Mouse (Mus musculus) CD4-positive, CD25-positive, alpha-beta regulatory T cell, adult 4 months (primary cell): Measurements from ENCODE around the gene Pfkp. TPM values are rescaled to one million over a fixed set of nuclear protein-coding genes. Genes with fewer than 3 reads are reported as not detected.

ENCODE experiments used
- ATAC-seq: one replicate; pipeline ENCODE4 v1.8.0; 2017
- polyA plus RNA-seq, 2 experiments: library from polyadenylated mRNA; unstranded; fragments of 100-300 nt; shearing (Covaris generic); gene quantifications; one replicate each; pipeline ENCODE4 v1.2.1; 2017

The Pfkp gene
- polyA plus RNA-seq, 2 experiments from 2014 or later, result 124 to 178 TPM

DNA sequence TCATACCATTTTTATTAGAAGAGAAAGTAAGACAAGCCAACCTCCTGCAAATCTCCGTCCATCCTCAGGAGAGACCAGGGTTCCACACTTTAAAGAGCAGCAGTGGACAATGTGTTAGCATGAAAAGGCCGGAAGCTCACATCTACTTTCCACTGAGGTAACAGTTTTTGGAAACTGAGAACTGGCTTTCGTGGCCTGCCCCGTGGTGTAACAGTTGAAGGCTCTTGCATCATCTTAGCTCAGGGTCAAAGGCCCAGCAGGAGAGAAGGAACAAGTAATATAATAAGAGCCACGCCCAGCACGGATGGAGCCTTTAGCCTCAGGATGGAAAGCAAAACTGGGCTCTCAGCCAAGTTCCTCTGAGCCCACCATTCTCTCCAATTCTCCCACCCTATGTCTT is 12.1 kb downstream of the Pfkp start:
- ATAC-seq, result no peak

DNA sequence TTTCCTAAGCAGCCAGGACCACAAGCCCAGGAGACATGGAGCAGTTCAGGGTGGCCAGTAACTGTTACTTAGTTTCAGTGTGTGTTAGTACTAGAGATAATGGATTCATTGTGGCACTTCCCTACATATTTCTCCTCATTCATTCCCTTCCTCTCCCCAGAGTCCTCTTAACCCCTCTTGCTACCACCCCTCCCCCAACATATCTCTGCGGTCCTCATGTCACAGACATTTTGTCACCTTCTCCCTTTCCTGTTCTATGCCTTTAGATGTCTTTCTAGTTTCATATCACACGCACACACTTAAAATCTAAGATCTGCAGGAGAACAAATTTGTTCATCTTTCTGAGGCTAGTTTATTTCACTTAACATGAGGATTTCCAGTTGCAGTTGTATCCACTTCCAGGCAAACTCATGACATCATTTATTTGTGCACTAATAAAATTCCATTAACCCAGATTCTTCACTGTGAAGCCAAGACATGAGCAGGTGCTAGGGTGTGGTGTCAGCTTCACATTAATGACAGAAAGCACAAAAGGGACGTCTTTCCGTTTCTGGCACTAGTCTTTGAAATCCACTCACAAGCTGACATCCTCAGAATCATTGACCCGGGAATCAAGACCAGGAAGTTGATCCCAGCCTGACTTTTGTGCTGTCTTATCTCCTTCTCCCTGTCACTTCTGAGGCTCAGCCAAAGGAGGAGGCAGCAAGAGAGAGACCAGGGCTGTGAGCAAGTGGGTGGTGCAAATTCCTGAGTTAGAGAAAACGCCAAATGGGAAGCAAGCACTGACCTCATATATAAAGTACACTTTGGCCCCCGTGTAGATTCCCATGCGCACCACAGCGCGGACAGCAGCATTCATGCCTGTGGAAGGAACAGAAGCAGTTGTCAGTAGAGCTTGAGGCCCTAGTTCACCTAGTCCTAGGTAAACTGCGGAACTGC is 13.2 kb downstream of the Pfkp start:
- ATAC-seq, result no peak

DNA sequence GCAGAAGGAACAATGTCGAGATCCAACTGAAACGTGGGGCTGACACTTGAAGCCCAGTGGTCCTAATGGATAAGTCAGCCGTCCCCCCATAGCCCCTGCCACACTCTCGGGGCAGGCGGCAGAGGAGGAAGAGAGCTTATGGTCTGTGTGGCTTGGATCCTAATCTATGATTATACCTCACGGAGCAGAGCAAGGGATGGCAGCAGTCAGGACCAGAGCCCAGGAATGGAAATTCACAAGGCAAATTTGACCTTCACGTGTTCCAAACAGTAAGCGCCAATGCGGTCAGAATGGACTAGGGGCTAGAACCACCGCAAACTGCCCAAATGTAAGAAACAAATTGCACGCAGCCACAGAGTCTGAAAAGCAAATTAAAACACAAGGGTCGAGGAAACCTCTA is 14.5 kb downstream of the Pfkp start:
- ATAC-seq, result no peak

DNA sequence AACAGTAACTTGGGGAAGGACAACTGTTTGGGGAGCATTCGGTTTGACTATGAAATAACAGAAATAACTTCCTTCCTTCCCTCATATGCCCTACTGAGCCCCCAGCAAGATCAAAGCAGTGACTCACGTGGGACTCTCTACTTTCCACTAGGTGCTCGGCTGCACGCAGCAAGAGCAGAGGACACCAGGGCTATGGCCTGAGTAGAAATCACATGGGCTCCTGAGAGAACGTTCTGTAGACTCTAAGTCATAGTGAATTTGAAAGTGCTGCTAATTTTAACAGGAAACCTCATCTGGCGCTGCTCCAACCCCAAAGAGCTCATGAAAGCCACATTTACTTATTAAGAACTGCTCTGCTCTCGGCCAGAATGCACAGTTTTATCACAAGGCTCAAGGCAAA is 15.1 kb downstream of the Pfkp start:
- peak; percentile 92 for ATAC-seq

DNA sequence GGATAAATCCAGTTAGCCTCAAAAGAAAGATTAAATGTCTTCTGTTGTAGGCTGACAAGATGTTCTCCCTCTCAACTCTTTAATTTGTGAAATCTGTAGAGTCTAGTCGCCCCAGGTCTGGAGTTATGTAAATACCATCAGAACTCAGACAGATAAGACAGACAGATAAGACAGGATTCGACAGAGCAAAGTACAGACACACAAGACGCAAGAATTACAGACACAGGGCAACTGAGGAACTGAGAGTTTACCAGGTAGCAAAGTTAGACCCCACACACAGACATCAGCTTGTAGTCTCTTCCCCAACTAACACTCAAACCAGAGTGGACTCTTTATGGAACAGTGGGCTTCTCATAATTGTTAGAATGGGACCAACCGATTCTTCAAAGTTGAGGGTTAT is 15.6 kb downstream of the Pfkp start:
- peak; percentile 2 for ATAC-seq

DNA sequence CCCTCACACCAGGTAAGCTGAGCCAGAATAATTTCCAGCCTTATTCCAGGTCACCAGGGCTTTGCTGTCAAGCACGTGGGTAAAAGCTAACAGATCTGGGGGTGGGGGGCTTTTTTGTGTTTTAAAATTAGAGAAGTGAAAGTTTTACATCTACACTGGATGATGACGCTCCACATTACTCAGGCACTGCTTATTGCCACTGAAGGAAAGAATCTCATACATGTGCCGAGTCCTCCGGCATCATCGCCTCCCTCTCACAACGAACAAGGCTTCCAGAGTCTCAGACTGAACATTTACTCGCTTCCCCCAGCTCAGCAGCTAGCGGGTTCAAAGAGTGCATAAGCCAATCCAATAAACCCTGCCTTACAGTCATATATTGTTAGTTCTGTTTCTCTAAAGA is 16.1 kb downstream of the Pfkp start:
- no peak for ATAC-seq

DNA sequence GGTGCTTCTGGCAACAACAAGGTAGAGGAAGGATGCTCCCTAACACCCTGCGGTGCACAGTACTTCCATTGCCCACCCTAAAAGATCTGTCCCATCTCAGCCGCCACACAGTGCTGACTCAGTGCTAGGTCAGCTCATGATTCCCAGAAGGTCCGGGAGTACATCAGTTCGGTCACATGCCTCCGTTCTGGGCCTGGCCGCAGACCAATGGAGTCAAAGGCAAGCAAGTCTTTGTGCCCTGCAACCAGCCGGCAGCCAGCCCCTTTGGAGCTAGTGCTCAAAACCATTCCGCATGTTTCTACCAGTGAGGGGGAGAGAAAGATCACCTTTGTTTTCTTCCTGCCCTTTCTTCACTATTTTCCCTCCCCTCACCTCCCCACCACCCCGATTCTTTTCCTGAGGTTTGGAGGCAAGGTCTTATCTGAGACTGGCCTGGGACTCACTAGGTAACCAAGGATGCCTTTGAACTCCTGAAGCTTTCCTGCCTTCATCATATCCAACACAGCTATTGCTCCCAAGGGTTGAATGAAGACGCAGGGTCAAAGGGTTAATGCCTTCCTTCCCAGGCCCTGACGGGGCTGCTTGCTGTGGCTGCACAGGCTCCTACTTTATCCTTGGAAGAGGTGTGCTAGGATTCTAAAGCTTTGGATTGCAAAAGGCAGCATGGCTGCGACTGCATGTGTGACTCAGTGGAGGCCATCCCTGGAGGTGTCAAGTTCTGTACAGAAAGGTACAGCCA is 16.6 kb downstream of the Pfkp start:
- ATAC-seq, result no peak

DNA sequence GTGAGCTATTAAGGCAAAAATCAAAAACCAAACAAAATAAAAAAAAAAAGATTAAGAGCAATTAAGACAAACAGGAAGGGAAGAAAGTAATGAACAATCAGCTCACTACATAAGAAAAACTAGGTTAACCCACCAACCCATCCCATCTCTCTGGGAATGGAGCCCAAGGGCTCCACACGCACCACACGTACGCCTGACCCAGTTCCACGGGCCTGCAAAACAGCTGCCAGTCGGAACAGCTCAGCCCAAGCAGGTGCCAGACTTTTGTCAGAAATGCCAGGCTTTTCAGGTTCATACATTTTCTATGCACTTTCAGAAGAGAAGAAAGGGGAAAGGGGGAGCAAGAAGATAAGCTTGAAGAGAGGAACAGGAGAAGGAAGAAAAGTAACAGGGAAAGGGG is 17.9 kb downstream of the Pfkp start:
- ATAC-seq, result no peak

DNA sequence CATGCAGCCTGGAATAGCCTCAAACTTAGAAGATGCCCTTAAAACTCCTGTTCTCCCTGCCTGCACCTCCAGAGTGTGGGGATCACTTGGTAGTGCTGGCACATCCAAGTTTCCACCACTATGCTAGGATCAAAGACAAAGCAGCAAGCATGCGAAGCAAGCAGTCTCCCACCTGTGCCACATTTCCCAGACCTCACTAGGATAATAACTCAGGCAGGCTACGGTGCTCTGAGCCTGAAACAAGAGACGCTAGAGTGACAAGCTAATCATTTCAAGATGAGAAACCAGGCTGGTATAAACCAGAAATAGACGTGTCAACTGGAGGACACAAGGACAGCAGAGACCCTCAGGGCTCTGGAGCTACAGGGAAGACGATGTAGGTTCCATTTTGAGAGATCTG is 18.6 kb downstream of the Pfkp start:
- no peak for ATAC-seq

DNA sequence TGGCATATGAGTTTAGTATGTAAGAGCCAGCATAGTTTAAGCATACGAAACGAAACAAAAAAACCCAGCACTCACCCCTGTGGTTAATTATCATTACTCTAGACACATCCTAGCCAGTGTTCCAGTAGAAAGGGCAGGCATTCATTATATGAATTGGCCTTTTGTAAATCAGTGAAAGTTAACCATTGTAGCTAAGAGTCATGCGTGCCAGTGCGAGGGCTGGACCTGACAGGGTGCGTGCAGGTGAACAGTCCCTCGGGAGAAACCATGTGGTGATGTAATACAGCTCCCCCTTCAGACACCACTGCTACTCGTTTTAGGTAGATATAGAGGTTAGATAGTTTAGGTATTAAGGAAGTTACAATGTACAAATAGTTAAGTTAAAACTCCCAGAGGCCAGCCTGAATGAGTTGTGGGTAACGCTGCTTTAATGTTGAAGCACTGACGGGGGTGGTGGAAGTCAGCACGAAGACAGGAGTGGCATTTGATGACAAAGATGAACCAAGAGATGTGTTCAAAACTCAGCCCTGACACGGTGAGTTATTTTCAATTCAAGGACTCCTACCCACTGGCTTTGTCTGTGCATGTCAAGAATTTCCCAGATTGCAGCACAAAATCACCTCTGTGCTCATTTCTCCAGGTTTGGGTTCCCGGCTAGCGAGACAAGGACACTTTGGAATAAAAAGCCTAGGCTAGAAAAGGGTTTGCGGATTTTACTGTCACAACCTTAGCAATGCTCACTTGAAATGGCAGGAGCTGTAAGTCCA is 19.4 kb downstream of the Pfkp start:
- no peak for ATAC-seq

DNA sequence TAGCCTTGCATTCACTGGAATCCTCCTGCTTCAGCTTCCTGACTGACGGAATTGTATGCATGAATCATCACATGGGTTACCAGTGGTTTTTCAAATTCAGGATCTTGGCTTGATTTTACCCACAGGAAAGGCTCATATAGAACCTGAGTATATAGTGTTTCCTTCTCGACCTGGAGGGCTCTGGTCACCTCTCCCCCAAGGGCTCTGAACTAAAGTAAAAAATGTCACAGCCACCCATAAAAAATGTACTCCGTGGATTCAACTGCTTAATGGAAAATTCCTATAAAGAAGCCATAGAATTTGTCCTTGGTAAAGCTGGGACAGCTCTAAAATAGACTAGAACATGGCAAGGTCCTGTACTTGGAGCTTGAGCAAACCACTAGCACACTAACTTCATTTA is 20.3 kb downstream of the Pfkp start:
- no peak for ATAC-seq

DNA sequence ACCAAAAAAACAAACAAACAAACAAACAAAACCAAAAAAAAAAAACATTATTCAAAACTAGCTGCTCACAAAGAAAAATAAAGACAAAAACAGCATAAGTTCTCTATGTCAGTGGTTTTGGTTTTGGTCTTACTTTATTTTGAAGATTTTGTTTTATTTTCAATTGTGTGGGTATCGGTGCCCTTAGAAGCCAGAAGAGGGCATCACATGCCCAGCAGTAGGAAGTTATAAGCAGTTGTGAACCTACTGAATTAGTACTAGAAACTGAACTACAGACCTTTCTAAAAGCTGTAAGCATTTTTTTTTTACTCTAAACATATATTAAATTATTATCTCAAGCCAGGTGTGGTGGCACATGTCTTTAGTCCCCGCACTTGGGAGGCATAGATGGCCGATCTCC is 21.2 kb downstream of the Pfkp start:
- ATAC-seq, result peak; percentile 75

DNA sequence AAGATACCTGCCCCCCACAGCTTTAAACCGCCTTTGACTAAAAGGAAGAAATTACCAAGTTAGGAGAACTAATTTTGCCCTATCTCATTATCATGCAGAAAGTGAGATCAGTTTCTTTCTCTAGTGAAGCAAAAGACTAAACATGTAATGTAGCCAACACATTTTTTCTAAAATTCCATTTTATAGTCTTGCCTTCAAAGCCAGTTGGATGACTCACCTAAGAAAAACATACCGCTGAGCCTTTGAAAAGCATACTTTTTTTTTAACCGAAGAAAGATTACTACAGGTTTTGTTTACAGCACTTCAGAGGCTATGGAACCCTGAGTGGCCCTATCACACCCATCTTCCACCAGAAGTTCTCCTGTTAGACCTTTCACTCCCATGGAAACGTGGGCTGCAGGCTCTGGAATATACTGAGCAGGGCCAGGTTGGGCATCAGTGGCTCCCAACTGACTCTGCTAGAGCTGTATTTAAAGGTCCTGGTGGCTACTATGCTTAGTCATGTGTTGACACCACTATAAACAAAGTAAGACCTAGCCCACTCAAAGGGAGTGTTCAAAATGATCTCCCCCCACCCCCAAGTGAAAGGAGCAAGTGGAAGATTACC is 22.0 kb downstream of the Pfkp start:
- ATAC-seq, result peak; percentile 36

DNA sequence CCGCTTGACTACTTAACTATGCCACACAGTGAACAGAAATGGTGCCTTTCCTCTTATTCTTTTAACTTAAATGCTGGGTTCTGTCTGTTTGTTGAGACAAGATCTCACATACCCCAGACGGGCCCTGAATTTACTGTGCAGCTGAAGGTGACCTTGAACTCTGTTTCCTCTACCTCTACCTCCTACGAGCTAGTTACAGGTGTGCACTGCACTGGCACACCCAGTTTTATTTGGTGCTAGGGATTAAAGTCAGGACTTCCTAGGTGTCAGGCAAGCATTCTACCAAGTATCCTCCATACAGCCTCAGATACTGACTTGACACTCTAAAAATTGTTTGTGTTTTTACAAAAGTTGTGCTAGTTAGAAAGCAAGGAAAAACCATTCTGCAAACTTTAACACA is 22.6 kb downstream of the Pfkp start:
- ATAC-seq, result no peak

DNA sequence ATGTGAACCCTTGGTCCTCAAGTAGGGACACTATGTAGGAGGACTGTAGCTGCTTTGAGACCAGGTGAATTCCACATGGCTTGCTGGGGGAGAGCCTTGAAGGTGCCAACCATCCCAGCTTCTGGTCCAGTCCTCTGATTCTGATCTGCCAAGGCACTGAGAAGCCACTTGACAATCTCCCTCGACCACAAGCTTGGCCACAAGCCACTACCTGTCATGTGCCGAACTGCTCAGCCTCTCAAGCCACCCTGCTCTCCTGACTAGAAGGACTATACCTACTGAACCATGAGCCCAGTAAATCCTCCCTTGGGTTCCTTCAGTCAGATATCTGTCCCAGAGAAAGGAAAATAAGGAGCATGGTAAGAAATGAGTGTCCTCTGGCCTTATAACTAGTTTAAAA is 24.0 kb downstream of the Pfkp start:
- no peak for ATAC-seq

DNA sequence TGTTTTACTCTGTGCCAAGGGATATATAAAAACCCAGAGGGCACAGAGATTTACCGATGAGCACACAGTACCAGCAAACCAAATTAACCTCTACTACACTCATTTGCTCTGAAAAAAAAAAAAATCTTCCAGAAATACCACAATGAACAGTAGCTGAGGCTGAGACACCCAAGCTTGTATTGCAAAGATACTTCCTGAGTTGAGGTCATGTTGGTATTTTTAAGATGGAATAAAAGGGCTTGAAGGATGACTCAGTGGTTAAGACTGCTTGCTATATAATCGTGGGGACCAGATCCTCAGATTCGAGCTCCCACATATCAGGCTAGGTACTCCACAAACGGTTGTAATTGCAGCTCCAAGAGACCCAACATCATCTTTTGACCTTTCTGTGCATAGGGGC is 24.5 kb downstream of the Pfkp start:
- ATAC-seq, result no peak

DNA sequence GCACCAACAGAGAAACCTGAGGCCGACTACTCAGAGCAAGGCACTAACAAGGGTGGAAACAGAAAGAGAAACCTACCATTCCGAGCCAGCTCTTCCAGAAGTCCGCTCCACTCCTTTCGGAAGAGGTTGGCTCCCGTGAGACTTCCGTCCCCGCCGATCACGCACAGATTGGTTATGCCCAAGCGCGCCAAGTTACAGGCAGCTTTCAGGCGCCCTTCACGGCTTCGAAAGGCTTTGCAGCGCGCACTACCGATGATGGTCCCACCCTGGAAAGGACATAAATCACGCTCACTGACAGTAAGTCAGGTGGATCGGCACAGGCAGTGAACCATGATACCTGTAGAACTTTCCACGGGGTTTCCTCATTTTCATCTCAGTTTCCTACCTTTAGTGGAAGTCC is 26.7 kb downstream of the Pfkp start:
- ATAC-seq, result no peak

DNA sequence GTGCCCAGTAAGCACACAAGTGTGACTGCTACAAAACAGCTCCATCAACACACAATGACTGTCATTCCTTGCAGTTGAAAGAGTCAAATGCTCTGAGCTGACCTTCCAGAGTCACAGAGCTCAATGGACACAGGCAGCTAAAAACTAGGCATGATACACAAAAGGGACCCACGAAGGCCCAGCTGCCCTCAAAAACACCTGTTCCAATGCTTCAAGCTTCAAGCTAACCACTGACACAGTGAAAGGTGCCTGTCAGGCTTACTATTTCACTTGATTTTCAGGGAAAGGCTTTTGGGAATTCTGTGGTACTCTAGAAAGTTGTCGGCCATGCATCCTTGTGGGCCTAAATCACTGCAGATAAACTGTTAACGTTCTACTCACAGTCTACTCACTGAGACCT is 28.3 kb downstream of the Pfkp start:
- ATAC-seq, result no peak

DNA sequence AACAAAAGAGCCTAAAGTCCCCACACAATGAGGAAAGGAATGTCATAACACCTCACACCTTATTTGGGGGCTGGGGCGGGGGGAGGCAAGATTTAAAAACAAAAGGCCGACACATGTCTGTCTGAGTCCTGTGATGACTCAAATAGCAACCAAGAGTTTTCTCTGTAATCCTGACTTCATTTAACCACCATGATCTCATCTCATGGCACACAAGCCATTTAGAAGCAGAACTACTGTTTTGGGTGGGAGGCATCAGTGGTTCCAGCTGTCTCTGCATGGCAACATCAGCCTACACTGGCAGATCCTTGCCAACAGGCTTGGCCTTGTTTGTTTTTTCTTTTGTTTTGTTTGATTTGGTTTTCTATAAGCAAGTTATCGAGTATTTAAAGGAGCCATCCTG is 29.9 kb downstream of the Pfkp start:
- ATAC-seq, result no peak

DNA sequence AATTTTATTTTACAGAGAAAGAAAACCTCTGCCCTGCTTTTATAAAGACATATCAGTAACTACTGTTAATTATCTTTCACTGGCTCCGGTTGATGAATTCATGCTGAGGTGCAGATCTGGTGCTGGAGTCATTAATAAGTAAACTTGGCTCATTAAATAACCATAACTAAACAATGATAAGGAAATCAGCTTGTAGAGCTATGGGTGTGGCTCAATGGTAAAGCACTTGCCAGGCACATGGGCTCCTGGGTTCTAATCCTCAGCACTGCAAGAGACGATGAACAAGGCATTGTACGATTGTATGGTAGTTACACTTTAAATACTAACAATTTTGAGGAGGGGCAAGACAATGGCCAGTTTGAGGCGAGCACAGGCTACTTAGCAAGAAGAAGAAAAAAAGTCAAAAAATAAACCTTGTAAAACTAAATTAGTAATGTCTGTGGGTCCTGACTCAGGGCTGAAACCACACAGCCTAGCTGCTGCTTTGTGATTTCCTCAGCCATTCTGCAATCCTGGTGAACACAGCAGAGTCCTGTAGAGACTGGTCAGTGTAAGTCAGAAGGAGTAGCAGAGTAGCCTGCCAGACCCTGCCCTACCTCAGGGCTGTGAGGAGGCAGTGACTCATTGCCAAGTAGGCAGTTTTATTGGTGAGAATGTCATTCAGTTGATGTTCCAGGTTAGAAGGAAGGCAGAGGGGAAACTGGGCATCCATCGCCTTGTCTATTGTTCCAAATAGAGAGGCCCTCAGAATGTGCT is 34.7 kb downstream of the Pfkp start:
- ATAC-seq, result no peak

DNA sequence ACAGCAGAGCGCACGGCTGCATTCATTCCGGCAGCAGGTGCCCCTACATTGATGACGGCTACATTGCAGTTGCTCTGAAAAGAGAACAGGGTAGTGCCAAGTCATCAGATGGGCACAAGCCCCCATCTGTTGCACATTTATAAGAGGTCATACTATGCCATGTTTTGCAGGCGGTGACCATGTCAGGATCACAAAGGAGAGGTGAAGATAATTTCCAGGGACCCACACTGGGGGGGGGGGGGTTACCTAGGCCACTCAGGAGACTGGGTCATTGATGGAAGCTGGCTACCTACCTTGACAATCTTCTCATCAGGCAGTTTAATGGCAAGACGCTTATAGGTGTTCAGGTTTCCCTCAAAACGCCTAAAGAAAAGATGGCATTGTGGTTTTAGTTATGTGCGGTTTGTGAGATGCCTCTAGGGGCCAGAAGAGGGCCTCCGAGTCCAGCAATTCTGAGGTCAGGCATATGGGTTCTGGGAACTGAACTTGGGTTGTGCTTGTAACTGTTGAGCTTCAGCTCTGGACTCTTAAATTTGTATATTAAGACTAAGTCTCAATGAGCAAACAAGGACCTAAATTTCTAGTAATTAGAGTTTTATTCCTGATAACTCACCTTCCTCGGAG is 45.7 kb downstream of the Pfkp start:
- ATAC-seq, result no peak

DNA sequence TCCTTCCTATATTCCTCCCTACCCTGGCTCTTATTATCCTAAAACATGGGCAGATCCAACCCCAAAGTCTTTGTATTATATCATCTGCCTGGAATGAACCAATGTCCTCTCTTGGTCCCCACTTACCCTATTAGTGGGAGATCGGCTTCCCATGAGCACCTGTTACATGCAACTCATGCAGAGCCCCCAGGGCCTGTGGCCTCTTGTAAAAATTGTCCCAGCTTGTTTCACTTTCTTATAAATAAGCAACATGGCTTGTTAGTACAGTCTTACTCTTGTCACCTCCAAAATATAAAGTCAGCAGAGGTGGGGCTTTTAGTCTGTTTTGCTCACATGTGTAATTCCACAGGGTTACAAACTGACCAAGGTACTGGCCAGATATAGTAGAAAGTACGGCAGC is 46.9 kb downstream of the Pfkp start:
- ATAC-seq, result no peak
